Mouse (Mus musculus): Measurements from ENCODE around the gene Rab3d. TPM values are rescaled to one million over a fixed set of nuclear protein-coding genes. Genes with fewer than 3 reads are reported as not detected.

The Rab3d gene
- polyA plus RNA-seq (2011; ENCODE audit: insufficient read depth, insufficient read length, low read depth, missing spikeins), result 5.7 and 7.8 TPM in 2 replicates

DNA sequence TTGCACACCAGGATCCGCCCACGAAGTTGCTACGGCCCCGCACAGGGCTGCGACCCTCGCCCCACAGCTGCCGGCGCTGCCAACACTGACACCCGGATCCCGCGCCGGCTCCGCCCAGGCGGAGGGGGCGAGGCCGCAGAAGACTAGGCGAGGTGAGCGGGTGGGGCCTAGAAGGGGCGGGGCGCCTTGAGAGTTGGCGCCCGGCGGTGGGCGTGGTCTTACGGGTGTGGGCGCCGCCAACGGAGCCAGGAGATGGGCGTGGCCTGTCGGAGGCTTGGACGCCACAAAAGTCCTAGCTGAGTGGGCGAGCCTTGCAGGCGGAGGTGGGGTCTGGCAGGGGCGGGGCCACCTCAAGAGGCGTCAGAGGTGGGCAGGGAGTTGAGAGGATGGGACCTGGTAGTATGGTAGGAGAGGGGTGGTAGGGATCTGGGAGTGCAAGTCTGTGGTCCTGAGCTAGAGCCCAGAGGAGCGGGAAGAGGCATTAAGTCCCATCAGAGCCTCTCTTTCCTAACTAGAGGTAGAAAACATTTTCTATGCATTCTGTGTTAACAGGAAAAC is at the start of gene Rab3d:
Rab3d (minus strand) TSS at position 158 of the 558 bp plus-strand sequence.
- Histone ChIP-seq H3K4me1 (ENCODE audit: control insufficient read depth, insufficient read depth, low read length) (no peaks in the 10 kb centered on the region), H3K27ac (ENCODE audit: insufficient read depth, low read length) (no peak within 1 kb of the TSS), H3K4me3 (ENCODE audit: low read depth, low read length) (peak within 1 kb of the TSS; percentile 77), H3K36me3 (ENCODE audit: control insufficient read depth, insufficient read depth, low read length, poor library complexity, severe bottlenecking) (no peaks in the 10 kb centered on the region), H3K9me3 (replicated peaks; ENCODE audit: control insufficient read depth, insufficient read depth, low read length, poor library complexity, severe bottlenecking) (no peaks in the 10 kb centered on the region), H3K27me3 (ENCODE audit: control insufficient read depth, insufficient read depth, low read length, poor library complexity, severe bottlenecking) (no peaks in the 10 kb centered on the region), H3K9ac (ENCODE audit: low read depth, poor library complexity, severe bottlenecking) (peak within 1 kb of the TSS; percentile 14)
- TF ChIP-seq CTCF (IDR thresholded peaks at IDR 0.05; ENCODE audit: low read depth, low read length) (no peak), EP300 (IDR thresholded peaks at IDR 0.05; ENCODE audit: insufficient read depth, low read depth, low read length) (no peak), POLR2A (IDR thresholded peaks at IDR 0.05; ENCODE audit: insufficient read depth, low read length) (peak; percentile 87)

DNA sequence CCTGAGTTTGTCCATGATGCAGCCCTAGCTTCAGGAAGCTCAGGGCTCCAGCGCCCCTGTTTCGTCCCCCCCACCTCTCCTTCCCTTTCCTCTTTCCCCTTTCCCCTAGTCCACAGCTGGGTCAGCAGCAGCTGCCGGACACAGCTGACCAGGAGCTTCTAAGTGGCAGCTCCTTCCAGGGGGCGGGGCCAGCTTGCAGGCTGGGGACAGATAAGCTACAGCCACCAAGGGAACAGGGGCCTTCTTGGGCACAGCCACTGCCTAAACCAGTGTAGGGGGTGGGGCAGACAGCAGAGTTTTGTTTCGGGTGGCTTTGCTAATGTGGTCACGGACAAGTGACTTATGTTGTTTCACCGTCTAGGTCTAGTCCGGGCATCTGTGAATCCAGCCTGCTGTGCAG is 45.4 kb upstream of the Rab3d start, which contains the start of gene Epor:
Epor (minus strand) TSS at position 90 of the 400 bp plus-strand sequence.
- peak within 1 kb of the TSS; percentile 66 for H3K4me3 ChIP-seq (ENCODE audit: low read depth, low read length)
- no peaks in the 10 kb centered on the region for H3K4me1 ChIP-seq (ENCODE audit: control insufficient read depth, insufficient read depth, low read length)
- no peak within 1 kb of the TSS for H3K27ac ChIP-seq (ENCODE audit: insufficient read depth, low read length)
- no peaks in the 10 kb centered on the region for H3K36me3 ChIP-seq (ENCODE audit: control insufficient read depth, insufficient read depth, low read length, poor library complexity, severe bottlenecking)
- no peaks in the 10 kb centered on the region for H3K9me3 ChIP-seq (replicated peaks; ENCODE audit: control insufficient read depth, insufficient read depth, low read length, poor library complexity, severe bottlenecking)
- no peaks in the 10 kb centered on the region for H3K27me3 ChIP-seq (ENCODE audit: control insufficient read depth, insufficient read depth, low read length, poor library complexity, severe bottlenecking)
- no peak for TF ChIP-seq CTCF (IDR thresholded peaks at IDR 0.05; ENCODE audit: low read depth, low read length)
- TF ChIP-seq POLR2A (IDR thresholded peaks at IDR 0.05; ENCODE audit: insufficient read depth, low read length), result no peak
- TF ChIP-seq EP300 (IDR thresholded peaks at IDR 0.05; ENCODE audit: insufficient read depth, low read depth, low read length), result no peak
- H3K9ac ChIP-seq (ENCODE audit: low read depth, poor library complexity, severe bottlenecking), result peak within 1 kb of the TSS; percentile 34; the same call in 1 of the 2 replicates

DNA sequence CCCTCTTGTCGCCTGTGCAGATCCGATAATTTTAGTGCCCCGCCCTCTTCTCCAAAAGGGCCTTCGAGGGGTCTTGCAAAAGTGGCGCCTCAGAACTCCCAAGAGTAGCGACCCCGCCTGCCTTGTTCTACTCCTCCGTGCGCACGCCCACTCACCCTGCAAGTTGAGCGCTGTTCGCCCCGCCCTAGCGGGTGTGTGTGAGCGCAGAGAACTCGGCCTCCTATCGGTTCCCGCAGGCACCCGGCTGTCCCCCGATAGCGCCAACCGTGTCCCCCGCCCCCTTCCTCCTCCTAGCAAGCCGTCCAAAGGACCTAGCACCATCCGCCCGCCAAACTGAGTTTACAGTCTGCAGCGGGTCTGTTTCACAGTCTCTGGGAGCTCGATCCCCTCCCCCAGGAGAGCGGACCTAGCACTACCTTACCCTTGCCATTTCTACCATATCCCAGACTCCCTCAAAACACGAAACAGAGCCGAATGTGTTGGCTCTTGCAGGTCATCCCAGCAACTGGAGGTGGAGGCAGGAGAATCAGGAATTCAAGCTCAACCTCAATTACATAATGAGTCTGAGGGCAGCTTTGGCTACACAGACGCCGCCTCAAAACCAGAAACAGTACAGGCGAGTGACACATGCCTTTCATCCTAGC is 44.5 kb upstream of the Rab3d start:
- no peaks in the 10 kb centered on the region for H3K36me3 ChIP-seq (ENCODE audit: control insufficient read depth, insufficient read depth, low read length, poor library complexity, severe bottlenecking)
- no peaks in the 10 kb centered on the region for H3K4me1 ChIP-seq (ENCODE audit: control insufficient read depth, insufficient read depth, low read length)
- no peak for TF ChIP-seq CTCF (IDR thresholded peaks at IDR 0.05; ENCODE audit: low read depth, low read length)
- TF ChIP-seq EP300 (IDR thresholded peaks at IDR 0.05; ENCODE audit: insufficient read depth, low read depth, low read length), result no peak
- TF ChIP-seq POLR2A (IDR thresholded peaks at IDR 0.05; ENCODE audit: insufficient read depth, low read length), result no peak
- no peak overlapping the region for H3K27ac ChIP-seq (ENCODE audit: insufficient read depth, low read length)
- peak overlapping the region; percentile 34 for H3K9ac ChIP-seq (ENCODE audit: low read depth, poor library complexity, severe bottlenecking)
- peak overlapping the region; percentile 66 for H3K4me3 ChIP-seq (ENCODE audit: low read depth, low read length)
- no peaks in the 10 kb centered on the region for H3K9me3 ChIP-seq (replicated peaks; ENCODE audit: control insufficient read depth, insufficient read depth, low read length, poor library complexity, severe bottlenecking)
- no peaks in the 10 kb centered on the region for H3K27me3 ChIP-seq (ENCODE audit: control insufficient read depth, insufficient read depth, low read length, poor library complexity, severe bottlenecking)

DNA sequence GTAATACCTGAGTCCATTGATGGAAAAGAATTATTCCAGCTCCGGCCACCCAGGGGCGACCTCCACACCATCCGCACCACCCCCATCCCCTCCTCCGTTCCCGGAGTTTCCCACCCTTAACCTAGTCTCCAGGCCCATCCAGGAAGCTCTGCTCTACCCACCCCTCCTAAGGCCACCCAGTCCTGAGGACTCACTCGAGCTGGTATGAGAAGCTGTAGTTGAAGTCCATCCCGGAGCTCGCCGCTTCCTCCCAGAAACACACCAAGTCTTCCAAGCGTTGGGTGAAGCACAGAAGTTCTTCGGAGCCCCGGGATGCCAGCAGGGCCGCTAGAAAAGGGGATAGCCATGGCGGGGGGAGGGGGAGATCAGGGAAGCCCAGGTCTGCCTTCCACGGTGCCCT is 44.0 kb upstream of the Rab3d start:
- Histone ChIP-seq H3K4me3 (ENCODE audit: low read depth, low read length) (peak overlapping the region; percentile 66), H3K9me3 (replicated peaks; ENCODE audit: control insufficient read depth, insufficient read depth, low read length, poor library complexity, severe bottlenecking) (no peaks in the 10 kb centered on the region), H3K36me3 (ENCODE audit: control insufficient read depth, insufficient read depth, low read length, poor library complexity, severe bottlenecking) (no peaks in the 10 kb centered on the region), H3K4me1 (ENCODE audit: control insufficient read depth, insufficient read depth, low read length) (no peaks in the 10 kb centered on the region), H3K27ac (ENCODE audit: insufficient read depth, low read length) (no peak overlapping the region), H3K27me3 (ENCODE audit: control insufficient read depth, insufficient read depth, low read length, poor library complexity, severe bottlenecking) (no peaks in the 10 kb centered on the region), H3K9ac (ENCODE audit: low read depth, poor library complexity, severe bottlenecking) (peak overlapping the region; percentile 34)
- no peak for TF ChIP-seq EP300 (IDR thresholded peaks at IDR 0.05; ENCODE audit: insufficient read depth, low read depth, low read length)
- no peak for TF ChIP-seq CTCF (IDR thresholded peaks at IDR 0.05; ENCODE audit: low read depth, low read length)
- no peak for TF ChIP-seq POLR2A (IDR thresholded peaks at IDR 0.05; ENCODE audit: insufficient read depth, low read length)

DNA sequence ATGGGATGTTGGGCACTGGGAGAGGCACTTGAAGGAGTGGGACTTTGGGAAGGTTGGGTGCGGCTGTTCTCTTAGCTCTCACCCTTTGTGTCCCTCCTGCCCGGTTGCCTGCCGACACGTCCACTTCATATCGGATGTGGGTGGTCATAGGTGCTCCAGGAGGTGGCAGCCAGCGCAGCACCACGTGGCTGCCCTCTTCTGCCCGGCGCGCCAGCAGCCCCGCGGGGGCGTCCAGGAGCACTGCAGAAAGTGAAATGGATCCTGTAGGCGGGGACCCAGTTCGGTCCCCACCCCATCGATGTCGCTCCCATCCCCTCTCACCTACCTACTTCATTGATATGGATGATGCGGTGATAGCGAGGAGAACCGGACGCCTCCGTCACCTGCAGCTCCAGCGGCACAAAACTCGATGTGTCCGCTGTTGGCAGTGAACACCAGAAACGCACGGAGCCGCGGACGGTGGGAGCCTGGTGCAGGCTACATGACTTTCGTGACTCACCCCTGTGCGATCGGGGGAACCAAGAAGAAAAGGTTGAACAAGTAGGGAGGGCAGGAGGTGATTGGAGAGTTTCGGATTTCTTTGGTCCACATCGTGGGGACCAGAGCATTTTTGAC is 43.5 kb upstream of the Rab3d start:
- H3K9ac ChIP-seq (ENCODE audit: low read depth, poor library complexity, severe bottlenecking), result peak overlapping the region; percentile 34
- no peak overlapping the region for H3K27ac ChIP-seq (ENCODE audit: insufficient read depth, low read length)
- TF ChIP-seq POLR2A (IDR thresholded peaks at IDR 0.05; ENCODE audit: insufficient read depth, low read length) (no peak), EP300 (IDR thresholded peaks at IDR 0.05; ENCODE audit: insufficient read depth, low read depth, low read length) (no peak), CTCF (IDR thresholded peaks at IDR 0.05; ENCODE audit: low read depth, low read length) (no peak)
- no peaks in the 10 kb centered on the region for H3K27me3 ChIP-seq (ENCODE audit: control insufficient read depth, insufficient read depth, low read length, poor library complexity, severe bottlenecking)
- no peaks in the 10 kb centered on the region for H3K4me1 ChIP-seq (ENCODE audit: control insufficient read depth, insufficient read depth, low read length)
- H3K4me3 ChIP-seq (ENCODE audit: low read depth, low read length), result peak overlapping the region; percentile 66
- H3K9me3 ChIP-seq (replicated peaks; ENCODE audit: control insufficient read depth, insufficient read depth, low read length, poor library complexity, severe bottlenecking), result no peaks in the 10 kb centered on the region
- no peaks in the 10 kb centered on the region for H3K36me3 ChIP-seq (ENCODE audit: control insufficient read depth, insufficient read depth, low read length, poor library complexity, severe bottlenecking)
